Mouse (Mus musculus) right cerebral cortex, postnatal 4 days (tissue): Measurements from ENCODE around the gene Arfgap3.
"Not testable (repeated sequence)": the region's sequence is repeated elsewhere in the genome, so short reads cannot be mapped to it uniquely, and the experiment has no call there.

Source experiments
- DNase-seq: peaks from one replicate; pipeline ENCODE4 v3.0.0-alpha.2; 2022

Gene Arfgap3

GRCm38 (mm10) chr15:83344956-83345355 lies 5.1 kb downstream of the Arfgap3 start:
- no peak for DNase-seq

DNA sequence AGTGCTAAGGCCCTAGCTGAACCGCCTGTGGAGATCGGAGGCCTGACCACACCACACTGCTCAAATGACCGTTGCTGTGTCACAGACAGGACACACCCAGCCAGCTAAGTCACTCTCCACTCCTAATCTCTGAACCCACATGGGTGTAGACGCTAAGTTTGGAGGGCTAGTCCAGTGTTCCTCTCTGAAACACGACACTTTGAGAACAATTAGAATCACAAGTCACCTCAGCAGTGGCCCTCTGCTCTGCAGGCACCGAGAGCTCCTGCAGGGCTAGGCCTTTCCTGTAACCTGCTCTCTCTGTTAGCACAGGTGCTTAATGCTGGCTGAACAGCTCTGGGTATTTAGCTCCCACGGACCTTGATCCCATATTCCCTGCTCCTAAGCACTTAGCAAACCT lies 5.9 kb downstream of the Arfgap3 start:
- DNase-seq, result no peak

GRCm38 (mm10) chr15:83338908-83339307 lies 11.1 kb downstream of the Arfgap3 start:
- DNase-seq, result no peak

GRCm38 (mm10) chr15:83337903-83338870 lies 11.9 kb downstream of the Arfgap3 start:
- DNase-seq, result no peak

DNA sequence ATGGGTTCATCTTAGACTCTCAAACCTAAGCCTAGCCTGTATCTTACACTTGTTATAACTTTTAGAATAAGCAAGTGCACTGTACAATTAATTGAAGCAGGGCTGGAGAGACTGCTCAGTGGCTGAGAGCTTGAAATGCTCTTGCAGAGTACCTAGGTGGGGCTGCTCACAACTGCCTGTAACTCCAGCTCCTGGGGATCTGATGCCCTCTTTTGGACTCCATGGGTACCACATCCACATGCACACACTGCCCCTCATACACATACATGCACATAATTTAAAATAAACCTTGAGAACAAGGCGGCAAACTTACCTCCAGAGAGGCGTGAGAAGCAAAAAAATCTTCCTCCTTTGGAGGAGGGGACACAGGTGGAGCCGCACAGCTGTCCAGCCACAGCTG lies 17.7 kb downstream of the Arfgap3 start:
- no peak for DNase-seq

DNA sequence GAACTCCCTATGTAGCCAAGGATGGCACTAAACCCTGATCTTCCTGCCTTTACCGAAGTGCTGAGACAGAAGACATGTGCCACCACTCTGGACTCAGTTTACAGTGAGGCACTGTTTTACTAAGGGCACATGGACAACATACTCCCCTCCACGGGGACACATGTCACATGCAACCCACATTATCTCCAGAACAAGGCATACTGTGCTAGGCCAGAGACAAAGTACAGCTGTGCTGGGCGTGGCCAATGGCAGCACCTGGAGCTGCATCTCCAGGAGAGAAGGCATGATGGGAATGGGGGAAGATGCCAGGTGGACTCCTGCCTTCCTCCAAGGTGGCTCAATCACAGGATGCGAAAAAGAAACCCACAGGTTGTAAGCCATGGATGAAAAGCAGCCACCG lies 21.1 kb downstream of the Arfgap3 start:
- DNase-seq, result no peak

GRCm38 (mm10) chr15:83323071-83323470 lies 27.0 kb downstream of the Arfgap3 start:
- DNase-seq, result no peak

- DNase-seq, result no peak
Observed at GRCm38 (mm10) chr15:83314914-83315313, 35.1 kb downstream of the Arfgap3 start.

DNA sequence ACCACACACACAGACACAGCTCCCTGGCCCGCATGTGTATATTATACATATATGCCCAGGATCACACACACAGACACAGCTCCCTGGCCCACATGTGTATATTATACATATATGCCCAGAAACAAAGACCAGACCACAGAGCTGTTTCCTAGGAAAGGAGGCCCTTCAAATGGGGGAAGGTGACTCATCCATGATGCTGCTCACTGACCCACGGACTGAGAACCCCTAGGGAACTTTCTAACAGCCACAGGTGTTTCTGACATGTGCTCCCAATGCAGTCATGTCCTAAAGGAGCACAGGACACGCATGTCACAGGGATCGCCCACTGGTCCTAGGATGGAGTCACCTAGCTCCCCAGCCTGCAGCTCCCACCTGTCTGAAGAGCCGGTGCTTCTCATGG lies 40.2 kb downstream of the Arfgap3 start:
- no peak for DNase-seq

DNA sequence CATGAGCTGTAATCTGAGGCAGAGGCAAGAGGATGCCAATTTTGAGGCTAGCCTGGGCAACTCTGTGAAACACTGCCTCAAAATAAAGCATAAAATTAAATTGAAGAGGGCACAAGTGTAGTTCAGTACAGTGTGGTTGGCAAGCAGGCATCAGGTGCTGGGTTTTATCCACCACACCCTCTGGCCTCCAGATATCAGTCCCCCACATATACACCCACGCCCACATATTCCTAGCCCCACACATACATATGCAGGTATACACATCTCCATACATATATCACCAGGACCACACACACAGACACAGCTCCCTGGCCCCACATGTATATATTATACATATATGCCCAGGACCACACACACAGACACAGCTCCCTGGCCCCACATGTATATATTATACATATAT lies 41.3 kb downstream of the Arfgap3 start:
- not testable (repeated sequence) for DNase-seq

DNA sequence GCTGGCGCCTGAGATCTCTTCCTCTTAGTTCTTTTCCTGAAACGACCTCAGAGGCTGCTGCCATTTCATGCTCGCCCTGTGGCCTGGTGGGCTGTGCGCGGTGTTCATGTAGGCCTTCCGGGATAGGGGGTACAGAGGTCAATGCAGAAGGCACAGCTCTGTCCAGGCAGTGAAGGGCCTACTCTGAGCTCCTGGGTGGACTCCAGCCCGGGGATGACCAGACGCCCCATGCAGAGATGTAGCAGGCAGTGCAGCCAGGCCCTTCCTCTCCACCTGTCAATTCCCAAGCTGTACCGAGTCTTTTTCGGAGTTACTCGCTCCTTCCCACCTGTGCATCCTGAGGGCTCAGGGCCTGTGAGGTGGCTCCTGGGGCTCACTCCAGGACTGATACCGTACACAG lies 43.9 kb downstream of the Arfgap3 start:
- no peak for DNase-seq

GRCm38 (mm10) chr15:83305192-83305921 lies 44.7 kb downstream of the Arfgap3 start:
- DNase-seq, result no peak

- DNase-seq, result no peak
Observed at GRCm38 (mm10) chr15:83304804-83305191, 45.2 kb downstream of the Arfgap3 start.

- no peak for DNase-seq
Observed at GRCm38 (mm10) chr15:83303656-83304484, 46.2 kb downstream of the Arfgap3 start.

GRCm38 (mm10) chr15:83299916-83300582 lies 50.0 kb downstream of the Arfgap3 start:
- DNase-seq, result no peak

GRCm38 (mm10) chr15:83299450-83299849 lies 50.6 kb downstream of the Arfgap3 start:
- no peak for DNase-seq

- DNase-seq, result no peak
Observed at GRCm38 (mm10) chr15:83298810-83299209, 51.2 kb downstream of the Arfgap3 start.

GRCm38 (mm10) chr15:83298313-83298712 lies 51.7 kb downstream of the Arfgap3 start:
- DNase-seq, result no peak

DNA sequence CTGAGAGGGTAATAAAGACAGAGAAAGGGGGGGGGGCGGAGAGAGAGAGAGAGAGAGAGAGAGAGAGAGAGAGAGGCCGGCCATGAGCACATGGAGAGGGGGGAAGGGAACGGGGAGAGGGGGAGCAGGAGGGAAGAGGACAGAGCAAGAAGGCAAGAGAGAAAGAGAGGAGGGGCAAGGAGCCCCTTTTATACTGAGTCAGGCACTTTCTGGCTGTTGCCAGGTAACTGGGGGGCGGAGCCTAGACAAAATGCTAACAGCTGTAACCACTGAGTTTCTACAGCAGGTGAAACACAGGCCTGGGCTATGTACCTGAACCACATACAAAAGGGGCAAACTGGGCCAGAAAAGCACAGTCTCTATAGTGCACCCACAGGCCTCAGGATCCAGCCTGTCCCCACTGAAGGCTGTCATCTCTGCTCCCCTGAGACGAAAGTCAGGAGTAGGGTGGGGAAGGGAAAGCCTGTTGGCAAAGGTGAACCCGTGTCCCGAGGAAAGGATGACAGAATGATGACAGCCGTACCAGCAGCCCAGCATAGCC lies 53.2 kb downstream of the Arfgap3 start:
- DNase-seq, result no peak

DNA sequence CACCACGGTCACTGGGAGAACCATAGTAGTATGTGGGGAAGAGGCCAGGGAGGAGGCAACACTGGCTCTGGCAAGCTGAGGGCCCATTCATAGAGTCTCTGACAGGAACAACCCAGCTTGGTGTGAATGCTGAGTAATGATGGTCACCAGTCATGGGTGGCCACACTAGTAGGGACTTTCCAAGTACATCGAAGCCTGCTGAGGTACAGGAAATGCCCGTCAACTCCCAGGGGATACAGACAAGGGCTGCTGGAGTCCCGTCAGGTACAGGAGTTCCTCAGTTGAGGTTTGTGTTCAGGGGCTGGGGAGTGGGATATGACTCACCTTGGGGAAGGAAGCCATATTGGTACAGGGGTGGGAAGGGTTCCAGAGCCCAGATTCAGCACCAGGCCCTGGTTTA lies 54.0 kb downstream of the Arfgap3 start:
- DNase-seq, result no peak

GRCm38 (mm10) chr15:83294954-83295353 lies 55.1 kb downstream of the Arfgap3 start:
- no peak for DNase-seq
